Mouse (Mus musculus) liver (tissue): ENCODE results near the gene Atp5e.

Experiments
- DNase-seq: peaks from one replicate; pipeline ENCODE4 v3.0.0-alpha.2; 2020; ENCODE audit warnings: mixed read lengths

Atp5e gene

DNA sequence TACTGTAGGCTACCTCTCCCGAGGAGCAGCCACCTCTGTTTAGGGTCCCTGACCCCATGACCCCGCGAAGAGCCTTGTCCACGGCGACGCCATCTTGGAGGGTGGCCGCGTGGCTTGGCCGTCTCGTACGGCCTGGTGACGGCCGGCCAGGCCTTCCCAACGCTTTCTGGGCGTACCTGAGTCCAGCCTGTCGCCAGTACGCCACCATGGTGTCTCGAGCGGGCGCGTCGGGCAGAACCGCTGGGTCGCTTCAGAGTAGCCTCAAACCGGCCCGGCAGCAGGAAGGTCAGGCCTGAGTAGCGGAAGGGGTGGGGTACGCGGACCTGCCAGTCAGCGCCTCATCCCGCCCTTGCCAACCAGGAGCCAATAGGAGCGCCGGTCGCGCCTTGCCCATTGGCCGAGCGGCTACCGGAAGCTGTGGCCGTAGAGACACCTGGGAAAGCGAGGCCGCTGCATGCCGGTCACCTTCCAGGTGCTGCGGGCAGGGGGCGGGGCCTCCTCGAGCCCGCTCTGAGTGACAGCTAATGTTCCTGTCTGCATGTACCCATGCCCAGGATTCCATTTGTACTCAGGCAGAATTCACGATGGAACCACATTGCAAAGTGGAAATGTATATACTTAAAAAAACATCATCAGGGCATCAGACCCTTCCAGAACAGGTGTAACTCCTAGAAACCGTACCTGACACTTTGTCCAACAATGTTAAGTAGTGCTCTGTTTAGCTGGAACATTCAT is at the start of gene Atp5e:
Gene Atp5e (minus strand): TSS at position 317 of the 735 bp plus-strand sequence.
- DNase-seq, result peak; percentile 97

DNA sequence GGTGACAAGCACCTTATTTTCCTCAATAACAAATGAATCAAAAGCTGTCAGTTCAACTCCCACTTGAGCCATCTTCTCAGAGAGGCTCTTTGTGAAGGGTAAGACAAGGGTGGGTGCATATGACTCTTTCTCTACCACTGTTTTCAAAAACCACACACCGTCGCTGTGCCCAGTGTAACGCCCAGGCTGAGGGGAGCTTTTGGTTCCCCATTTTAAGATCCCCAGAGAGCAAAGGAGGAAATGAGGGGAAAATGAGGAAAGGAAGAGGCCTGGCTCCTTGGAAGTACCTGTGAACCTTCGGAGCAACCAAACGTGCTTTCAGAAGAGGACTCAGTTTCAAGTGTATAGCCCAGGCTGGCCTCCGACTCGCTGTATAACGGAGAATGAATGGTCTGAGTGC is 45.9 kb upstream of the Atp5e start:
- DNase-seq, result no peak

DNA sequence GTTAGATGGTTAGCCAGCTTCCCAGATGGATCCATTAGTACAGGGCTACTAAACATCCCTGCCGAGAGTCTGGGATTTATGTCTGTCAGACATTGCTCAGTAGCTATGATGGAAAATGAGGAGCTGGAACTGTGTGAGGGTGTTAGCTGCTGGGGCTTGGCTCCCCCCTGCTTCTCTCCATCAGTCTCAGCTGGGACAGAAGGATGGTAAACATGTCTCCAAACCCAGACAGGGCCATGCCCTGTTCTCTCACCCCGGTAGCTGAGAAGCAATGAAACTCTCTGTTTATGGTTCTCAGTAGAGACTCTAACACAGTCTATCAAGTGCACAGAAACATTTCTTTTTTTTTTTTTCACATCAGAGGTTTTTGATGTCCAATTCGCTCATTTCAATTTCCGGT is 44.1 kb upstream of the Atp5e start:
- DNase-seq, result no peak

DNA sequence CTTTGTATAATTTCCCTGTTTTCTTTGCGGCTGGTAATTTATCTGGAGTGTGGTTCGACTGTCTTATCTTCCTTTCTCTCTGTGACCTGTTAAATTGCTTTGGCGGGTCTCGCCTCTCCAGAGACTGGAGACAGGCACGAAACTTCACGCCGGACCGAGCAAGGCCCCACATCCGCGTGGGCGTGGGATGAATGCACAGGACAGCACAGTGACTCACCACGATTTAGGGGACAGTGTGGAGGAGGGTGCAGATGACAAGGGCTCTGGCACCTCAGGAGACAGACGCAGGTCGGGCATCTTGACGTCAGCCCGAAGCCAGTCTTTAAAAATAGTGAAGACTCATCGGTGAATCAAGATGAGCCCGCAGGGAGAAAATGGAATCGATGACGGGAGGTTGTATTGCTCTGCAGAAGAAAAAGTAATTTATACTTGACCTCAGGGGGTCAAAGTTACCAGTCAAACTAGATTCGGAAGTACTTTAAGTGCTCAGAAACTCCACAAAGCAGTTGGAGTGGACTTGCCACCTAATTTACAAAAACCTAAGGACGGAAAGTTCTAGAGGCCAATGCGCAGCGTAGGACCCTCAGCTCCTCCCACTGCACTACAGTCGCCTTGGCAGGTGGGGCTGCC is 39.0 kb upstream of the Atp5e start:
- DNase-seq, result no peak

DNA sequence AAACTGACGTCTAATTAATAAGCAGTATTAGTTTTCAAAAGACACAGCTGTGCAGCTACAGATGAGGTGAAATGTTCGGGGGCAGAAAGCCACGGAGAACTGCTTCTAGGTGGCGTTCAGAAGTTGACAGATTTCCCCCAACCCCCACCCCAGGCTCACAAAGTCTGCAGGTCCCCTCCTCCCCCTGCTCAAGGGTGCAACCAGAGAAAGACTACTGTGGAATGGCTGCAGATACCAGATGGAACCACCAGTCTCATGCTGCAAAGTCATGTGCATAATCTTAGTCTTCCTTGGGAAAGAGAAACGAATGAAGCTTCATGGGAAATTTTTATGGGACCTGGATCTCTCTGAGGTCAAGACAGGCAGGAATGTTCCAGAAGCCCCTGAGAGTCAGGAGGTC is 38.4 kb upstream of the Atp5e start:
- DNase-seq, result no peak

DNA sequence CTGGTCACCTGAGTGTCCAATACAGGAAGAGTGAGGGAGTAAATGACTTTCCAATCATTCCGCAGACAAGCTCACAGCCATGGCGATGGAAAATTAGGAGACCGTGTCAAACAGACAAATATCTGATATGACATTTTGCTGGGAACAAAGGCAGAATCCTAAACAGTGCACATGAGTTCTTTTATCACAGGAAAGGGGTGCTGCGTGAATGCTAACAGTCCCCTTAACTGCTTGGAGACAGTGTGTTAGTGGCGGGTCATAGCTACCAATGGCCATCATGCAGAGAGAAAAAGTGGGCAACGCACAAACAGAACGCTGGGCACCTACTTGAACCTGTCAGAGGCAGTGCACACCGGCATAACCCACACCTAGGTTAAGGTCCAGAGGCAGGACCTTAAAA is 37.6 kb upstream of the Atp5e start:
- DNase-seq, result no peak

DNA sequence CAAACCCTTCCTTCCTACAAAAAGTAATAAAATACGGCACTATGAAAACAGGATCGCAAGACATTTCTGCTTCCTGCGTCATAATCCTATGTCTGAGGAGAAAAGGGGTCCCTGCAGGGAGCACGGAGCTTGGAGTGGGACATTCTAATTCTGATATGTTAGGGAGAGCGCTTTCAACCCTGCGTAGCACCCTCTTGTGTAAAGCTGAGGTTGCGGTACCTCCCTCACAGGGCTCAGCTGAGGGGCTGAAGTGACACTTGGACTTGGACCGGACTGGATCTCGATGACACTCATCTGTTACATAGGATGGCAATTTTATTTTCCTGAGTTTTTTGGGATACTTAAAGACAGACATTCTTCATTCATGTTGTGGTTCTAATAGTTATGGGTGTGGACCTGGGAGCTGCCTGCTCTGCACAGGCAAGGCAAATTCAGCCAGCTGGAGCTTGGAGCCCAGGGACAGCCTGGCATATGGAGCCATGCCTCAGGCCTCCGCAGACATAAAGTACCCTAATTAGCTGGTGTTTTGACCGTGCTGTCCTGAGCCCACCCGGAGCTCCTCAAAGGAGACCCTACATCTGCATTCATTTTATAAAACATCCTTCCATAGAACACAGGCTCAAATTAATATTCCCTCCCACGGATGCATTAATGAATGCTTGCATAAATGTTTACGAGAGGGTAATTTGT is 37.1 kb upstream of the Atp5e start:
- DNase-seq, result no peak

DNA sequence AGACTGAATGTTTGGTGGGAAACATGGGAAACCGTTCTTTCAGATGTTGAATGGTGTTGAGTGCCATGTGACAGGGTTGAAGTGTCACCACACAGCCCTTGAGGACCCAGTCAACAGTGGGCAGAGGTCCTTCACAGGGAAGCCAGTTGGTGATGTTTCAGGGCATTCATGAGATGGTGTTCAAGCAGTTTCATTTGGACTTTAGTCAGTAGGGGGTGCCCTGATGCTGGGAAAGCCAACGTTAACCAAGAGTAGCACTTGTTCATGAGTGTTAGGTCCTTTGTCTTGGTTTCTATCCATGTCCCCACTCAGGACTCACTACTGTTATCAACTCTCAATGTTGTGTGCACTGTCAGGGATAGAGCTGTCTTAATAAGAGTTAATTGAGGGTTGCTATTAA is 29.0 kb upstream of the Atp5e start:
- no peak for DNase-seq

DNA sequence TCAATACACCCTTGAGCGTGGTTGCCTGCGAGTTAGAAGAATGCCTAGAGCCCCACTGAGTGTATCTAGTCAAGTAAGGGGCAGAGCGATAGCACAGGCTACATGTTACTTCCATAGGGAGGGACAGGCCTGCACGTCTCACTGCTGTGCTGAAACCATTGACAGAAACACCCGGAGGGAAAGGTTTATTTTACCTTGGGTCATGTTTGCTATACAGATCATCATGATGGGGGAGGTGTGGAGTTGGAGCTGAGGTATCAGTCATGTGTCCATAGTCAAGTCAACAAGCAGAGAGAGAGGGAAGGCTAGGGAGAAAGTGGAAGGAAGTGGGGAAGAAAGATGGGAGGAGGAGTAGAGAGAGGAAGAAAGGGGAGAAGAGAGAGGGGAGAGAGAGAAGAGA is 23.1 kb upstream of the Atp5e start:
- DNase-seq, result no peak

DNA sequence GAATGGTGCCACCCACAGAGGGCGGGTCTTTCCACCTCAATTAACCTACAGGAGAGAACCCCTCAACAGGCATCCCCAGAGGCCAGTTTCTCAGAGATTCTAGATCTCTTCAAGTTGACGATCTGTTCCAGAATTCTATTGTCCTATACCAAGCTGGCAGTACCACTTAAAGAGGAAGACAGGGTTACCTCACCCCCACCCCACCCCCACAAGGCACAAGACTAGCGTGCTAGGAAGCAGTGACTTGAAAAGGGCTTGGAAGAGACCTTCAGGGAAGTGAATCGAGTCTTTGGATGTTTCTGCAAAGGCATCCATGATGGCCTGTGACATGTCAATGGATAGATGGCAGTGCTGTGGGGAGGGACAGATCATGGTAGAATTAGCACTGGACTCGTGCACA is 14.8 kb upstream of the Atp5e start:
- DNase-seq, result no peak

DNA sequence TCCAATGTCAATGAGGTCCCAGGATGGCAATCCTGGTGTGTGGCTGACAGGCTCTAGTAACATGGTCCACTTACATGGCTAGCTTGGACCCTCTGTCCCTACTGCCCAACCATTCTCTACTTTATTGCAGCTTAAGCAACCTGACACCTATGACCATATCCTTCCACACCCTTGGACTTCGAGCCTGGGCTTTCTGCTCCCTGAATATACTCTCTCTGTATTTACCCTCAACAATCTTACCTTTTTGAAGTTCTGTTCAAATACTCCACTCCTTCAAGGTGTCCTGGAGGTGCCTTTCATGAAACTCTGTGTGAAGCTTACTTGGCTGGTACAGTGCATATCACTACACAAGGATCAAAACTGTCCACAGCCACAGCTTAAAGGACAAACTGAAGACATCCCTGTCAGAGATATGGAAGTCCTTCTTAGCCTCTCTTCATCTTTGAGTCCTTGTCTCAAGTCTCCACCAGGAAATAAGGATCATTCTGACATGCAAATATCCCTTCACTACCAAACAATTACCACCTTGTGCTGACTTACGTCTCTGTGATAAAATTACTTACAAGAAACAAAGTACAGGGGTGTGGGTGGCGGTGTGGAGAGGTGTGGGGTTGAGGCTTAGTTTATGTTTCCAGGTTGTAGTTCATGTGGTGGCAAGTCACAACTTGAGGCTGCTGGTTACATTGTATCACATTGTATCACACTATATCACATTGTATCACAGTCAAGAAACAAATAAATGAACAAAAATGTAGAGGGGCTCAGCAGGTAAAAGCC is 13.8 kb upstream of the Atp5e start:
- DNase-seq, result no peak

DNA sequence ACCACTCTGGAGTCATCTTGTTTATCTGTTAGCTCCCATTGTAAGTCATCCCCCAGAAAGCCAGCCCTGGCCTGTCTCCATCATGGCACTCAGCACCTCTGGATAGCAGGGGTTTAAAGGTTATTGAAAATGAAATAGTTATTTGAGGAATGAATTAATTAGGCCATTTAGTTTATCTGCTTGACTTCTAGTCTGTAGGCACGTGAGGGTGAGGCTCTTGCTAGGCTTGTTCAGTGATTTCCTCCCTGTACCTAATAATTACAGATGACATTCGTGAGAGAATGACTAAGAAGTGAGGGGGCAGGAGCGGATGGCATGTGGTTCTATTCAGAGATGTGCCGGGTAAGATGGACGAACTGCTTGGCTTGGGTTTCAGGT is 9.6 kb upstream of the Atp5e start:
- DNase-seq, result no peak

DNA sequence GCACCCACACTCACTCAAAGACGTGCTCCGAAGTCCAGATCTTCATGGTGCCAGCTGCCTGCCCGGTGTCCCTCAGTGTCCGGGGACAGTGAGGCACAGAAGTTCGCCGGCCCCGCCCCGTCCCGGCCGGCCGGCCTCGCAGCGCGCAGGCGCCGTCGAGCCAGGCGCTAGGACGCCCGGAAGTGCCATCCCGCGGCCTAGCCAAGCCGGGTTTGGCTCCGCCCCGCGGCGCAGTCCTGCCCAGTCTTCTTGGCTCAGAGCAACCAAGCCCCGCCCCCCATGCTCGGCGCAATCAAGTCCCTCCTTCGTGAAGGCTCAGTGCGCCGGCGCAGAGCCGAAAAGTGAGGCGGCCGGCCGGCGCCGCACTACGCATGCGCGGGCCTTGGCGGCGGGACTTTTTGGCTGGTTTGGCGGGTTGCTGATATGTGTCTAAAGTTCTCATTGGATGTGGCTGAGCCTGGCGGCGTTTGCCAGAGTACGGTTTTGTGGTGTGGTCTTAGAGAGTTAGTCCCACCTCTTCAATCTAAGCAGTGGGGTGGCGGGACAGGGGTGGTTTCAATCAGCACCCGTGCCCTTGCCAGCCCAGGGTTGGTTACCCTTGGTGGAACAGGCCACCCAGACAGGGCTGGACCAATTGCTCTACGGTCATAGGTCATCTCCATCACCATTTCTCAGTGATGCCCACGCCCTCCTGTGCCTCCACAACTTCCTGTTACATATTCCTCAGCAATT is 9.1 kb upstream of the Atp5e start, which contains the start of gene Prelid3b:
Gene Prelid3b (minus strand): TSS at position 264 of the 732 bp plus-strand sequence.
- DNase-seq, result peak; percentile 100

DNA sequence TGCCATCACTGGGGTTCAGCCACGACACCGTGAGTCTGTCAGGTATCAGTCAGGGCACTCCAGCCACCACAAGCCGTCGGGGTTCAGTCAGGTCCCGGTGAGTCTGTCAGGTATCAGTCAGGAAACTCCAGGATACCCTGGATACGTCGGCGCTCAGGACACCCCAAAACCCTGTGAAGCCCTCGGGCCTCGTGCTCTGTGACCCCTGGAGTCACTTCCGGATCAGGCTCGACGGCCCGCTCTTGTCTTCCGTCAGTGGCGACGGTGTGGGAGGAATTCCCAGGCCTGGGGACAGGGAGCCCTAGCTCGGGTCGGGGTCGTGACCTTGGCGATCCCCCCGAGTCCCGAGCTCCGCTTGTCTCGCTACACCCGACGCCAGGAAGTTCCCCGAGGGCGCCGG is 8.5 kb upstream of the Atp5e start:
- DNase-seq, result no peak

DNA sequence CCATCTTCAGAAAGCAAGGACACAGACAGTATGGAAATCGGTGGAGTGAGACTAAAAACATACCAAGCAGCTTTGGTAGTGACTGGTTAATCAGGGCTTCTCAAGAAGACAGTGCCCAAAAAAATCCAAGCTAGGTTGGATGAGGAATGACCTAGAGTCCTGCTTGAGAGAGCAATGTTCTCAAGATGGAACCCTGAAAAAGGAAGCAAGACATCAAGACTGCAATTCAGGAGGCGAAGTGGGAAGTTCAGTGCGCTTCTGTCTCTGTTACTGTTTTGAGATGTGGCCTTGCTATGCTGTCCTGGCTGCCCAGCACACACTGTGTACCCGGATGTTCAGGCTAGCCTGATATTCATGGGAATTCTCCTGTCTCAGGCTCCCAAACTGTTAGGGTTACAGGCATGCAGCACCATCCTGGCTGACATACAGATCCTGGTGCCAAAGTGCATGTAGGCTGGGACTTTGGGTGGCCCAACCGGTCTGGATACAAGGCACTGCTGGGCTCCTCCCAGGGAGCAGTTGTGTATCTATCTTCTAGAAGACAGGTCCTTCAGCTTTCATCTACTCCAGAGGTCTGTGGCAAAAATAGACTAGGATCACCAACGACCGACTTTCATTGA is 7.0 kb upstream of the Atp5e start:
- DNase-seq, result no peak

DNA sequence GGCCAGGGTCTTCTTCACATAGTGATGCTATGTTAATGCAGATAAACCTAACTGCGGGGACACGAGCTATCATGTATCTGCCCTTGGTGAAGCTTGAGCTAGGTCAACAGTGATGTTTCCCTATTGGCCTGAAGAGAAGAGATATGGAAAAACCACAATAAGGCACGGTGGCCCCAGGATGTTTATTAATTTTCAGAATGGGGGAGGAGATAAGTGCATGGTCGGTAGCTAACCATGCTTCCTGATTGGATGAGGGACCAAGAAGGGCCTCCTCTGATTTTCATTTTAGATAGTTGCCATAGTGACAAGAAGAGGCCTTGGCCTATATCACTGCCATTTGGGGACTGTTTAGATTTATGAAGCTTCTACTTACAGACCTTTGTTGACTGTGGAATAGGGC is 6.4 kb upstream of the Atp5e start:
- DNase-seq, result peak; percentile 26

DNA sequence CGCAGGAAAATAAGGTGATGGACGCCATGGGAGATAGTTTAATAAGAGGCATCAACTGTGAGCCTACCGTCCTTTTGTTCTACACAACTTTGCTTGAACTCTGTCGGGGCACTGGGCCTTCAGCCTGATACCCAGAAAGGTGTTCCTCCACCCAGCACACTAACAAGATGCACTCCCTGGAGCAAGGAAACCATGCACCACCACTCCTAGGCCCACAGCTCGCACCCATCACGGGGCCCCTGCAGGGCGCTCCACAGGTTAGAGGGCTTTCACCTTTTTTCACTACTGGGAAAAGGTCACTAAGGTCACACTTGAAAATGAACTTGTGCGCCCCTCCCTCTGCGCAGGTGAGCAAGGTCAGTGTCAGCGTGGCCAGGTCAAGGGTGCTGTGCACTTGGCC is 535 bp downstream of the Atp5e start:
- no peak for DNase-seq

DNA sequence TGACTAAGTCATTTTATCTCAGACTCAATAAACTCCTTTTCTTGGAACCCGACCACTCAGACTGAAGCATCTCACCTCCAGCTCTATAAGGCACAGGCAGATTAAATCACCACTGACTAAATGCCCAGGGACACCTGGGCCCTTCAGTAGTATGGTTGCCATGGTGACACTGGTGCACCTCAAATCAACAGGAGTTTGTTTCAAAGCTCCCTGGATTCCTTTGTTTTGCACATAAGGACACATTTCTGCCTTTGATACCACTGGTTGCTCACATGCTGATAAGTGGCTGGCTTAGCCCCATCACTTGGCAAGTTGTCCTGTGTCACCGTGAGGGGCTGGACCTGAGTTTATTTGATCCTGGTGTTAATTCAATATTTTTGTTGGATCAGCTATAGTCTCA is 4.5 kb downstream of the Atp5e start:
- DNase-seq, result no peak

DNA sequence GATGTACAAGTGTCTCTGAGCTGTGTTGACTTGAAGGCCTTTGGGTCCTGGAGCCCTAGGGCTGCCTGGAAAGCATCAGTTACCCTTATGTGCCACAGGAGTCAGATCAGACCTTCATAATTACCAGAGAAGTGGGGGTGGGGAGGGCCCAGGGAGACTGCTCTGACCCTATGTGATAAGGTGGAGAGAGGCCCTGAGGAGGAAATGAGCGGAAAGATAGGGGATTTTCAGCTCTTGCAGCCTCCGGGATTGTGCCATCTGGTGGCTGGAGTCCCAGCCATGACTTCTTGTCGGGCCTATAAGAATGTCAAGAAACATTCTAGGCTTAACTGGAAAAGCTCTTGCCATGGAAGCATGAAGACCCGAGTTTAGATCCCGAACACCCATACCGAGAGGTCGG is 10.2 kb downstream of the Atp5e start:
- peak; percentile 93 for DNase-seq

DNA sequence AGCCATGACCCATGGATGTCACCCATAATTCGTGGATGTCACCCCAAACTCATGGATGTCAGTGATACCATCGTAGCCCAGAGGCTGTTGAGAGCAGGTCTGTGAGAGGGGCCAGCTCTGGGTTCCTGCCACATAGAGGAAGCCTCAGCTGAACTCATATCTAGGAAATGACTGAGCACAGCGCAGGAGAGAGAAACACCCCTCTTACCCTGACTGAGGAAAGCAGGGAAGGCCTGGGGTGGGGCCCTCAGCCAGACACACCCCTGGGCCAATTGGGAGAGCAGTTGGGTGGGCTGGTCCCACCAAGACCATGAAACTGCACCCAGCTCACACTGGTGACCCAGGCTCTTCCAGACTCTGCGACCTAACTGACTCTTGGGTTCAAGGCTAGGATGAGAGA is 13.6 kb downstream of the Atp5e start, which contains the start of gene Tubb1:
Gene Tubb1 (plus strand): TSS at position 343 of the 400 bp plus-strand sequence.
- DNase-seq, result peak; percentile 79

DNA sequence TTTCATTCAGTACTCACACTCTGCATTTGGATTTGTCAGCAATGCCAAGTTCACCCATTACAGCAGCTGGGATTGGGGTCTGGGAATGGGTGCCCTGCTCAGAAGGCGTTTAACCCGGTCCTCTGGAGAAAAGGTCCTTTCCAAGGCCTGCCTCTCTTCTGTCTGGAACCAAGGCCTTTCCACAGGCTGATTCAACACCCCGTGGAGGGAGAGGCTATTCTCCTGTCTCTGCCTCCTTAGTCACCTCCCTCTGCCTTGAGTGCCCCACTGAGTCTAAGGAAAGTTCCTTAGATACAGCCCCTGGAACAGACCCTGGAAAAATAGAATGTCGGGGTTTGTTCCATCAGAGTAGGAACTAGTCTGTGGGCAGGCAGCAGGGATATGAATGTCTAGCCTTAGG is 15.5 kb downstream of the Atp5e start:
- no peak for DNase-seq

DNA sequence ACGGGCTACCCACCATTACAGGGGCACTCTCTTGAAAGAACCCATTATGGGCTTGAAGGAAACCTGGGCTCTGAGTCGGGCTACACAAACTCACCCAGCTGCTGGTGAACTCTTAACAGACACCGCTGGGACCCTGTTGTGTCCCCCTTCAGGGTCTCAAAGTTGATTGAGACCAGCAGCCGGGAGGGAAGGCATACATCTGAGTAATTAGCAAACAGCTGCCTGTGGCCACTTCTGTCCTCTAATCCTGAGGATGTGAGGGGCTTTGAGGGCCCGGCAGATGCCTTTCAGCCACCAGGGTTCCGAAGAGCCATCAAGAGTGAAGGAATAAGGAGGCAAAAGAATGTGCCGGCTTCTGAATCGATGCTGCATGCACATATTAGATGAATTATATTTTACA is 17.0 kb downstream of the Atp5e start:
- DNase-seq, result no peak
